Mouse (Mus musculus): Measurements from ENCODE around the gene Dok1.

The Dok1 gene

DNA sequence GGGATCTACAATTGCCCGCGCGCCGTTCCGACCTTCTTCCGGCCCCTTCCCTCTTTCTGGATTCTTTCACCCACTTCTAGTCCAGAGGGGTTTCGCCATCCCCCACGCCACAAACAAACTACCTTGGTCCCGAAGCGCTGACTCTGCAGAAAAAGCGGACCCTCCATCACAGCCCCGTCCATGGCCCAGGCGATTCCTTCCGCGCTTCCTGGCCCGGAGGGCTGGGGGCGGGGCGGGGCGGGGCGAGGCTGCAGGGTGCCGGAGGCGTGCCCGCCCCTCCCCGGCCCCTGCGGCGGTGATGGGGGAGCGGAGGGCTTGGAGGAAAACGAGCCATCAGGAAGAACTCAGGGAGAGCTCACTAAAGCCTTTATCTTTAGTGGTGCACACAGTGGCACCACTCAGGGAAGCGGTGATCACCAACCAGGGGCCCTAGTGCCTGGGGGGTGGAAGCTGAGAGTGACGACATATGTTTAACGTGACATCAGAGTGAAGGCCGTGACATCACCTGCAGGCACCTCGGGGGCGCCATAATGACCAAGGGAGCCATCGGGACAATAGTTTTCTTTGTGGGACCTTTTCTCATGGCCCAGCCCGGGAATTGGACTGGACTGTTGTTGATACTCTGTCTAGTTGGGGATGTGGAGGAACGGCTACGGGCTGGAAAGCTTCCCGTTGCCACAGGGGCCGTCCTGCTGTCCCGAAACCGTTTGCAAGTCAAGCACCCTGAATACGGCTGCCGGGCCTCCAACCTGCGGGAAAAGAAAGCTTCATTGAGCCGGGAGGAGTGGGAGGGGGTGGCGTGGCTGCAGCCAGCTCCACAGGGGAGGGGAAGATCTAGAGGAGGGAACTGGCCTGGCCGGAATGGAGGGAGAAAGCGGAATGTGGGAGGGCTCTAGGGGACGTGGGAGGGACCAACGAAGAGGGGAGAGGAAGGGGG is at the start of gene Dok1, which contains the start of gene Loxl3:
Gene Dok1 (minus strand): TSS at position 223 of the 937 bp plus-strand sequence.
Gene Loxl3 (plus strand): TSS at position 925 of the 937 bp plus-strand sequence.
- peak; percentile 70 for DNase-seq (ENCODE audit: low read depth)

DNA sequence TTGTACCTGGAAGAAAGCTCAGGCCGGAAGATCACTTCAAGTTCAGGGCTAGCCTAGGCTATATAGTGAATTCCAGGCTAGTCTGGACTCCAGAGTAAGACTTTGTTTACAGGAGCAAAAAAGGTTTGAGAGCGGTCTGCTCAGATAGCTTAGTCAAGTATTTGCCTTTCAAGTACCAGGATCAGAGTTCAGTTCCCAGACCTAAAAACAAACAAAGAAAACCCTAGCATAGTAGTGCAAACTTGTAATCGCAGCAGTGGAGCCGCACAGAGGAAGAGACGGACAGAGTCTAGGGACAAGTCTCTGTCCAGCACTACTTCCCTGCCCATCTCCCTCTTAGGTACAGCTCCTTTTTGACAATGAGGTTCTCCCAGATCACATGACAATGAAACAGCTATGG is 46.9 kb upstream of the Dok1 start:
- DNase-seq (ENCODE audit: low read depth), result no peak

DNA sequence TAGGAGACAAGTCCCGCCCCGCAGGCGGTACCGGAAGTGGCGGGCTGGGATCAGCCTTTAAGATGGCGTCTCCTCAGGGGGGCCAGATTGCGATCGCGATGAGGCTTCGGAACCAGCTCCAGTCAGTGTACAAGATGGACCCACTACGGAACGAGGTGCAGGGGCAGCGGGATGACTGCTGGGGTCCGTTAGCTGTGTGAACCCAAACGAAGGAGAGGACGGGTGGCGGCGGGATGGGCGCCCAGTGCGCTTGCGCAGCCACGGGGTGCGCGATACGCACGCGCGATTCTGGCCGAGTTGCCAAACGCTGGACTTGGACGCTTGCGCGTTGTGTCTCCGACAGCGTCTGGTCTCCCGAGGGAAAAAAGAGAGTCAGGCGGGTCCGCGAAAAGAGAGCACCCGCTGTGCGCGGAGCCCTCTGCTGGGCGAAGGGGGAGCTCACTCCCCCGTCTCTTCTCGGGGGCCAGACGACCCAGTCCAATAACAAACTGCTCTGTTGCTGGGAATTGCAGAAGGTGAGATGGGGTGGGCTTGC is 45.1 kb upstream of the Dok1 start:
- peak; percentile 97 for DNase-seq (ENCODE audit: low read depth)

DNA sequence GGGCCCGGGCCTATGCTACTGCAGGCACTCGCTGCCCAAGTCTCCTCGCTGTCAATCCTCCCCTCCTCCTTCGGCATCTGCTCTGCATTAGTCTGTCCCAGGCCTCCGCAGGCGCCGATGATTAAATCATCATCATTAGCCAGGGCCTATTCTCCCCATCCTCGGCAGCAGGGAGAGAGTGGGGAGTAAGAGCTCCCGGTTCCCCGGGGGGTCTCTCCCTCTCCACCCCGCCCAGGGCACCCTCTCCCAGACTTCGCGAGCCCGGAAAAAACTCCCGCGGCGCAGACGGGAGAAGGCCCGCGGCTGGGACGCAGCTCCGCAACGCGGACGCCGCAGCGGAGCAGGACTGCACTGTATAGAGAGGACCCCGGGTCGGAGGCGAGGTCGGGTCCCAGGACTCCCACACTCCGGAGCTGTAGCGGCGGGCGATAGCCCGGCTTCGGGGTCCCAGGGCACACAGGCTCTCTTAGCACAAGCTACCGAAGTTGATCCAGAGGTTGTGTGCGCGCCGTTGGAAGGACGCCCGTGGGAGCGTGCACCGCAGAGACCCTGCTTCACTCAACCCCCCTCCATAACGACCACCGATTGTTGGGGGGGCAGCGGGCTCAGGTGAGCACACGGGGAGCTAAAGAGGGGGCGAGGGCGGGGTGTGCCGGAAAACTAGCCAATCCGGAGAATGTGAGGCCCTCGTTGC is 44.5 kb upstream of the Dok1 start, which contains the start of gene Pcgf1:
Gene Pcgf1 (plus strand): TSS at position 240 of the 694 bp plus-strand sequence.
- peak; percentile 31 for DNase-seq (ENCODE audit: low read depth)

DNA sequence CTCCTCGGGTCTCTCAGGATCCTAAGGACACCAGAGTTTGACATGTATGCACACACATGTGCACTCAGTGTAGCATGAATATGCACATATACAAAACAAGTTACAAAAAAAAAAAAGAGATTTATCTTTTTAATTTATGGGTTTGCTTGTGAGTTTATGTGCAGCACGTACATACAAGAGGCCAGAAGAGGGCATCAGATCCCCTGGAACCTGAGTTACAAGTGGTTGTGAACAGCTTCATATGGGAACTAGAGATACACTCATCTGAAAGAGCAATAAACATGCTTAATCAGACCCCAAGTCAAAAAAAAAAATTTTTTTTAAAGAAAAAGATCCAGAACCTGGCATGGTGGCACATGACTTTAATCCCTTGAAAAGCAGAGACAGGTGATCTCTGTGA is 41.7 kb upstream of the Dok1 start:
- peak; percentile 72 for DNase-seq (ENCODE audit: low read depth)

DNA sequence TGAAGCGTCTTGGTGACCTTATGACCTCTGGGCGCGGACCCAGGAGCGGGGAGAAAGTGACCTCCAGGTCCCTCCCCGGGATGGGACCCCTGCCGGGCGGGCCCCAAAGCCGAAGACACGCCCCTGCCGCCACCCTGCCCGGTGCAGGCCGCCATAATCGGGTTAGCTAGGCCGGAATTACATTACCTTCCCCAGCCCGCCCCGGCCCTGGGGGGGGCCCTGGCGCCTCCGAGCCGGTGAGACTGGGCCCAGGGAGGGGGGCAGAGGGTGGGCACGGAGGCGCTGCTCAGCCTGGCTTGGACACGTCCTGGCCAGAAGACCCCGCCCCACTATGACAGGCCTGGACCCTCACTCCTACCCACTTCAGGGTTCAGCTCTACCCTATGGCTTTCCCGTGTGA is 37.9 kb upstream of the Dok1 start:
- DNase-seq (ENCODE audit: low read depth), result no peak

DNA sequence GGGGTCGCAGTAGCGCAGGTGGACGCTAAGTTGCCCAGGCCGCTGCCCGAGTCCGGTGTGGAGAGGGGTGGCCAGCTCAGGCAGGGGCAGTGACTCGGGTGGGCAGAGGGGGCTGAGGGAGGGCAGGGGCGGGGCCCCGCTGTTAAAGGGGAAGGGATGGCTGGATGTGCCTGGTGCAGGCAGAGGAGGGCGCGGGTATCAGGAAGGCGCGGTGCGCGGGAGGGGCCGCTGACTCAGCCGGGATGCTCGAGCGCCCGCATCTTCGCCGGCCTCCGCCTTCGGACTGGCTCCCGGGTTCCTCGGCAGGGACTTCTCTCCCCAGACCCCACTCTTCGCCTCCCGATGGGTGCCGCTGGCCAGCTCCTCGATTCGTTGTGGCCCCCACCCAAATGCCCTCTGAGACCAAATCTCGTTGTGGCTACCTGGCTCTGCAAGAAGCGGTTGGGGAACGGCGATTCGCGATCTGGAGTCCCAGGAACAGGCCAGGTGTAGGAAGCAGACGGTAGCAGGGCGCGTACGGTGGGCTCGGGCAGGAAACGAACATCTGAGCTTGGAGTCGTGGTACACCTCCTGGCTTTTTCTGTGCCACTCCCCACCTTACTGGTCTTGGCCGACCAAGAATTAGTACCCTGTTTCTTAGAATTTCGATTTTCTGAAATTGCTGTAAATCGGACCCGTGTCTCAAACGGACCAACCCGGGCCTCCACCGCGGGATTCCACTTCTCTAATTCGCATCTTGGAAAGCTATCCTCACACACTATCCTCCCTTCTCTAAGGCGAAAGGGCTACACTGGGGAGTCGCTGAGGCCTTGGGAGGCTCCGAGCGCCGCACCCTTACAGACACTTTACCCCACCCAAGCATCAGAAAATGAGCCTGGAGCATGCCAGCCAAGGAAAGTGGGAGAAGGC is 37.3 kb upstream of the Dok1 start:
- no peak for DNase-seq (ENCODE audit: low read depth)

DNA sequence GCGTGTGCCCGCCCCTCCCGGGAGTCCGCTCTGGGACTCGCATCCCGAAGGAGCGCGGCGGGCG is 36.8 kb upstream of the Dok1 start, which contains the start of gene Tlx2:
Gene Tlx2 (minus strand): TSS at position 47 of the 64 bp plus-strand sequence.
- no peak for DNase-seq (ENCODE audit: low read depth)

DNA sequence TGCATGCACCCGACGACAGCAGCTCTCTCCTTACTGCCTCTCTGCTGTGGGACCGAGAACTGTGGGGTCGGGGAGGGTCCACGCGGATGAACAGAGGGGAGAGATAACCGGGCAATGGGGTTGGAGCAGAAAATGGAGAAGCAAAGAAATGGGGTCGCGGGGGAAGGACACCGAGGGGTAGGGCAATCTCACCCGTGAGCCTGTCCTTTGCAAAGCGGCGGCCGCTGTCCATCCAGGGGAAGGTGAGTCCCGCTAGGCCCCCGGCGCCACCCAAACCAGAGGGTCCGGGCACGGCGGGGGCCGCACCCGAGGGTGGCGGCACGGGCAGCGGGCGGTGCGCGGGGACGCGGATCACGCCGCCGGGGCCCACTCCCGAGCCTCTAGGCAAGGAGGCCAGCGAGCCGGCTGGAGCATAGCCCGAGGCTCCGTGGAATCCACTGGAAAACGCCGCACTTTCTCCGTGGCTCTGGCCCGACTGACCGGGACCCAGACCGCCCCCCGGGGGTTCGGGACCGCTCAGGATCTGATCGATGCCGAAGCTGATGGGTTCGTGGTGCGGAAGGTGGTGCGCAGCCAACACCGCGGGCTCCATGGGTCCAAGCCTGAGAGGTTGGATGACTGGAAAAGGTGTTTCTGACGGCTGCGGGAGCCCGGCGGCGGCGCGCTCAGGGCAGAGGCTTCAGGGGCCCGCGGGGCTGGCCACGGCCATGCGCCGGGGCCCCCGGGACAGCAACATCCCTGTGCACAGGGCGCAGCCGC is 36.4 kb upstream of the Dok1 start:
- DNase-seq (ENCODE audit: low read depth), result no peak

DNA sequence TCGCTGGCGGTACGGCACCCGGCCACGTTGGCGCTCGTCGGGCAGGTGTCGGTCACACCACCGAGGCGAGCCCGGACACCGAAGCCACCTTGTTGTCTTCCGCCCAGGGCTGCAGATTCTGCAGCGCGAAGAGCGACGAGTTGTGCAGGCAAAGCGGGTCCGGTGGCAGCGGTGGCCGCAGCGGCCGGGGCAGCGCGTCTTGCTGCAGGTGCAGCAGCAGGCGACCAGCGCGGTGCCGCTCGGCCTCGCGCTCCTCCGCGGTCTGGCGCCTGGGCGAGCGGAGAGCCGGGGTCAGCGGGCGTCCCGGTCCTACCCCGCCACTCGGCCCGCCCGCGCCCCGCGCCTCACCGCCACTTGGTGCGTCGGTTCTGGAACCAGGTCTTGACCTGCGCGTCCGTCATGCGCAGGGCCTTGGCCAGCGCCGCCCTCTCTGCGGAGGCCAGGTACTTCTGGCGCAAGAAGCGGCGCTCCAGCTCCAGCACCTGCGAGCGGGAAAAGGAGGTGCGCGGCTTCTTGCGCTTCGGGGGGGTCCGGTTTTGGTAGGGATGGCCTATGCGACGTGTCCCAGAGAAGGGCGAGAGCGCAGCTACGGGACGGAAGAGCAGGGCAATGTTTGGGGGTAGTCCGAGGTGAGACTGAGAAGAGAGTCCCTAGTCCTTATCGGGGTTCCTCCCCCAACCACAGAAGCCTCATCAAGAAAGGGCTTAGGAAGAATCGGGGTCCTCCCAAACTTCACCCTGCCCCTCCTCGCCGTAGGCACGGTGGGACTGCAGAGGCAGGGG is 35.6 kb upstream of the Dok1 start:
- no peak for DNase-seq (ENCODE audit: low read depth)

DNA sequence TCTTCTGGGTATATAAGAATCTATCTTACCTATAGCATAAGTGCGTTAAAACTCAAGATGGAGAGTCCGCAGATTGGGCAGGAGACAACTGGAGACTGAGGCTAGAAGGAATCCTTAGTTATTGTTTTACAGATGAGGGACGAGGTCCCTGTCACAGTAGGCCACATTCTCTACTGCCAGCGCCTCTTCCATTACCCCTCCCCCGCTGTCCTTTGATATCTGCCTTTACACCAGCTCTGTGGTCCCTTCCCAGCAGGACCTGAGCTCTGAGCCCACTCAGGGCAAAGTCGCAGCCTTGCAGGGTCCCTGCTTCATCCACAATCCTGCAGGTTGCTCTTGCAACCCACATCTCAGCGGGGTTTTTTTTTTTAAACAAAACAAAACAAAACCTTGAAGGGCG is 35.0 kb upstream of the Dok1 start:
- no peak for DNase-seq (ENCODE audit: low read depth)

DNA sequence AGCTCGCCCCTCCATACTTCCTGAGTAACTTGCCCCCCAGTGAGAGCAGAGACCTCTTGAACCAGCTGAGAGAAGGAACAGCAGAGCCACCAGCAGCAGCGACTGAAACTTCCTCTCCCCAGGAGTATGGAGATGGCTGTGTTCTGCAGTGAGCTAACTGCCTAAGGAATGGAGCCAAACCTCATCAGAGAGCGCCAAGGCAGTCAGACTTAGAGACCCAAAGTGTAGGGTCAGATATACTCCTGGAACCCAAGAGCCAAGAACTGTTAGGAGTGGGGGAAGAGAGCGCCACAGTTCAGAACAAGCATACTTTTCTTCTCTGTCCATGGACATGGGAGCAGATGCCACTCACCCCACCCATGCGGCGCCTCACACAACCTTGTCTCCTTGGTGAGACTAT is 33.2 kb upstream of the Dok1 start:
- DNase-seq (ENCODE audit: low read depth), result no peak

DNA sequence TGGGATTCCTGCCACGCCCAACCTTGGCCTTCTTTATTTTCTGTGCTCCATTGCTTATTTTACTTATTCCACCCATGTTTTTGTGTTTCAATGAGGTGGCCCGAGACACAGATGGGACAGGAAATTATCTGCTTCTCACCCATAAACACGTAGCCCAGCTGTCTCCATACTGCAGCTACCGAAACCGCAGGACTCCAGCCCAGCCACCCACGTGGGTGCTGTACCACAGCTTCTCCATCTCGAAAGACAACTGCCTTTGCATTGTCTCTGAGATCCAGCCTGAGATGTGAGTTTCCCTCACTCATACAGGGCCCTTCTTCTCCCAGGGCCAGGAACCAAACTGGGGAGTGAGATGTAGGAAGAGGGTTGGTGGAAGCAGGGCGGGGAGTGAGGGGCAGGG is 32.7 kb upstream of the Dok1 start:
- no peak for DNase-seq (ENCODE audit: low read depth)

DNA sequence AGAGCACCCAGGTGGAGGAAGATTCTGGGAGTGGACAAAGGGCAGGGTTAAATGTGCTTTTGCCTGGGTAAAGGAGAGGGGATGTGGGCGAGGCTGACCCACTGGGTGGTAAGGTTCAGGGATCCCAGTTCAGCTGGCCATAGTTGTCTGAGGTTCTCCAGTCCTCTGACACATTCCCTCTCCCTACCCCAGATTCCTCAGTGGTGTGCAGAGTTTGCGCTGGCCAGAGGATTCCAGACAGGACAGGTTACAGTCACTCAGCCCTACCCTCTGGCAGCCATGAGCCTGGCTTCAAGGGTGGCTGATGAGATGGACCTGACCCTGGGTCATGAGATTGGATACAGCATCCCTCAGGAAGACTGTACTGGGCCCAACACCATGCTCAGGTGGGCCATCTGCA is 25.5 kb upstream of the Dok1 start:
- no peak for DNase-seq (ENCODE audit: low read depth)

DNA sequence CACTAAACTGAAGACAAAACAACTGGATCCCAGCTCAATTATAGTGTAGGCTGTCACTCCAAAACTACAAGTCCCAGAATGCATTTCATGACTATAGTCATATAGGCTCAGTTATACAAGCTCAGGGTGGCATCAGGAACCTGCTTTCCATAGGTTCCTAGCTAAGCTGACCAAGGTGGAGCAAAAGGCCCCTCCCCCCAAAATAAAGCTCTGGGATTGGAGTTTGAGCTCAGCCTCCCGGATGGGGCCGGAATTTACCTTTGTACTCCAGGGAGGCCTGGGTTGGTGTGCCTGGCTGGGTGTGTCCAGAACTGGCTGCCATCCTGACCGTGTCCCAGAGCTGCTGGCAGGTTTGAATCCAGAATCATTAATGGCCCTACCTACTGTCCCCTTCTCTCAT is 24.5 kb upstream of the Dok1 start, which contains the start of gene Dqx1:
Gene Dqx1 (plus strand): TSS at position 55 of the 400 bp plus-strand sequence.
- peak; percentile 36 for DNase-seq (ENCODE audit: low read depth)

DNA sequence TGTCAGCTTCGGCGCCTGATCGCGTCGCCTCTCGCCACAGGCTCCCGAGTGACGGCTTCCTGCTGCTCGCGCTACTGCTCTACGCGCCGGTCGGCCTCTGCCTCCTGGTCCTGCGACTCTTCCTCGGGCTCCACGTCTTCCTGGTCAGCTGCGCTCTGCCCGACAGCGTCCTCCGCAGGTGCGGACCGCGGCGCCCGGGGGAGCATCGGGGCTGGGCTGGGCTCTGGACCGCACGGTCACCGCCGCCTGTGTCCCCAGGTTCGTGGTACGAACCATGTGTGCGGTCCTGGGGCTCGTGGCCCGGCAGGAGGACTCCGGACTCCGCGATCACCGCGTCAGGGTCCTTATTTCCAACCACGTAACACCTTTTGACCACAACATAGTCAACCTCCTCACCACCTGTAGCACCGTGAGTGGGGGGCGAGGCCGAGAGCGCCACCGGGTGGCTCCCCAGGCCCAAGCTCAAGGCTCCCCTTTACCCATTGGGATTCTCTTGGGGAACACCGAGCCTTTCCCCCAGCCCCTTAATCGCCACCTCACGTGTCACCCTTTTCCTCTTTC is 21.7 kb upstream of the Dok1 start, which contains the start of gene Htra2:
Gene Htra2 (minus strand): TSS at position 403 of the 561 bp plus-strand sequence.
- peak; percentile 43 for DNase-seq (ENCODE audit: low read depth)

DNA sequence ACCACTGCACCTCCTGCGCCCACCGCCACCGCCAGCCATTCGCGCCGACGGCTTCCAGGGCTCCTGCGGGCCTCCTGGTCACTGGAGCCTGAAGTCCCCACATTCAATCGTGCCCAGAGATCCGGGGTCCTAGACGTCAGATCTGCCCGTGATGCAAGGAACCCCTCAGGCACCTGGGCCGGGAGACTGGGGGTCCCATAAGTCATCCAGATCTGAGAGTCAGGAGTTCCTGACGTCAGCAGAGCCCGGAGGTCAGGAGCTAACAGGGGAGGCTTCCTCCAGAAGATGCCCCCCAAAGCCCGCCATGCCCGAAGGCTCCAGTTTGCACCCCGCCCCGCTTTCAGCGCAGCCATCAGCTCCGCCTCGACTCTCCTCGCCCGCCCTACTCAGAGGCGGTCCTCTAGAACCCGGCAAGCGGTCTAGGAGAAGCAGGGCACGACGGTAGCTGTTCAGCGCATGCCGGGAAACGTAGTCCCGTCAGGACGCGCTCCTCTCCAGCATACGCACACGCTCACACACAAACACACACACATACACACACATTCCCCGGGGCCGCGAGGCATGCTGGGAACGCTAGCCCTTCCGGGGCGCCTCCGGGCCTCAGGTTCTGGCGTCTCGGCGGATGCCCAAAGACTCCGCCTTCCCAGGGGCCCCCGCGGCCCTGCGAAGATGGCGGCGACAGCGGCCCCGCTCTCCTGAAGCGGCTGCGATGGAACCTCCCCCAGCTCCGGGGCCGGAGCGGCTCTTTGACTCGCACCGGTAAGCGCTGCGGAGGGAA is 21.0 kb upstream of the Dok1 start, which contains the start of gene Aup1:
Gene Aup1 (plus strand): TSS at position 448 of the 778 bp plus-strand sequence.
- peak; percentile 97 for DNase-seq (ENCODE audit: low read depth)

DNA sequence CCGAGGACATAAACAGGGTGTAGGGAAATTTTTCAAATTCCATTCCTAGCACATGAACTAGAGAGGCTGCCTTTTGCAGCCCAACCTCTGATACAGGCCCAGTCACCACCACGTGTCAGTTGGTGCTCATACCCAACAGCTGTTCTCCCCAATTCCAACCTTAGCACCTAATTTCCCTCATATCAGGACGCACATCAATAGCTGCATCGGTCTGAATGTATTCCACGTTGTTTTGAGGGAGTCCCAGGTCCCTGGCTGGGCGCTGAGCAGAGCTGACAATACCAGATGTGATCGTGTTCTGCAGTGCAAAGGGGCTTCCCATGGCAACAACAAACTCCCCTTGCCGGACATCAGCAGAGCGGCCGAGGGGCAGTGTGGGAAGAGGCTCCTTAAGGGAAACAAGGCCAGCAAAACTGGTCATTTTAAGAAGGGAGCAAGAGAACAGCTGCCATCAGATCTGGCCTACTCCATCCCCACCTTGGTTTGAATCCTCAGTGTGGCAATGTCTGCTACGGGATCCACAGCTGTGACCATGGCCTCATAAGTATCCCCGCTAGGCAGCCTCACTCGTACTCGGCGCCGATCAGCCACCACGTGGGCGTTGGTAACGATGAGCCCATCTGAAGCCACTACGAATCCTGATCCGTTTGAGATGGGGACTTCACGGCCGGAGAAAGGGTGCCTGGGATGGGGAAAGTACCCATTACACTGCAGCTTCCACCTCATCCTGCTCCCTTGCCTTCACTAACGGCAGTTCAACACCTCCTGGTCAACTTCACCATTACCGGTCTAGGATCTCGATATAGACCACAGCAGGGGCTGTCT is 20.1 kb upstream of the Dok1 start:
- DNase-seq (ENCODE audit: low read depth), result peak; percentile 67
